Mouse (Mus musculus) macrophage (primary cell): ENCODE measurements around the gene Atp13a3. TPM values are rescaled to one million over a fixed set of nuclear protein-coding genes. Genes with fewer than 3 reads are reported as not detected.

Experiments used
- H3K27ac ChIP-seq: fragments of 350-480 bp; formaldehyde crosslinking; 2 replicates; pipeline ENCODE4 v1.9.0; 2021
- H3K36me3 ChIP-seq: fragments of 350-480 bp; formaldehyde crosslinking; 2 replicates; pipeline ENCODE4 v1.9.0; 2021; ENCODE audit errors: inconsistent target
- H3K4me3 ChIP-seq: fragments of 350-480 bp; formaldehyde crosslinking; 2 replicates; pipeline ENCODE4 v1.9.0; 2021; ENCODE audit errors: inconsistent target
- H3K79me2 ChIP-seq: fragments of 350-480 bp; formaldehyde crosslinking; 2 replicates; pipeline ENCODE4 v1.9.0; 2021; ENCODE audit errors: inconsistent target
- WGBS: methylation state at CpG from one replicate; pipeline ENCODE4 v1.1.7; 2026; ENCODE audit warnings: inconsistent platforms; ENCODE audit not compliant: missing documents; 5-methylcytosine and 5-hydroxymethylcytosine counted together
- polyA plus RNA-seq: library from polyadenylated mRNA; stranded (reverse); fragments of 250-400 nt; gene quantifications from 3 replicates; pipeline ENCODE4 v1.2.4, GENCODE M21; 2018; ENCODE audit warnings: inconsistent platforms

Atp13a3 gene
- polyA plus RNA-seq, 1 experiment from 2014 or later = 26.9 TPM

GRCm38 (mm10) chr16:30266561-30266960 is 139.2 kb downstream of the Atp13a3 start:
- H3K36me3 ChIP-seq = no peaks in the 10 kb centered on the region
- whole genome bisulfite sequencing = 96% methylated on average over 5 of the region's 5 CpGs
- H3K79me2 ChIP-seq = no peaks in the 10 kb centered on the region
- H3K27ac ChIP-seq = no peak overlapping the region
- H3K4me3 ChIP-seq = no peak overlapping the region

- Histone ChIP-seq H3K4me3 (no peak overlapping the region), H3K36me3 (no peaks in the 10 kb centered on the region), H3K27ac (no peak overlapping the region), H3K79me2 (no peaks in the 10 kb centered on the region)
- whole genome bisulfite sequencing = 21% methylated on average over 4 of the region's 4 CpGs
Observed at GRCm38 (mm10) chr16:30265611-30266010, 140.2 kb downstream of the Atp13a3 start.

- Histone ChIP-seq H3K36me3 (no peaks in the 10 kb centered on the region), H3K79me2 (no peaks in the 10 kb centered on the region), H3K27ac (no peak overlapping the region), H3K4me3 (no peak overlapping the region)
- 70% methylated on average over 4 of the region's 4 CpGs for WGBS
Observed at GRCm38 (mm10) chr16:30263156-30263555, 142.6 kb downstream of the Atp13a3 start.

- no peaks in the 10 kb centered on the region for H3K79me2 ChIP-seq
- 0% methylated on average over 2 of the region's 2 CpGs for WGBS
- H3K36me3 ChIP-seq = no peaks in the 10 kb centered on the region
- H3K4me3 ChIP-seq = no peak overlapping the region
- no peak overlapping the region for H3K27ac ChIP-seq
Observed at GRCm38 (mm10) chr16:30262664-30263063, 143.1 kb downstream of the Atp13a3 start.

Other genes starting within 250 kb of the Atp13a3 start
- gene Cpn2, start 138.5 kb downstream of the Atp13a3 start, polyA plus RNA-seq = not detected in 3 replicates
- not detected in 3 replicates for gene Lrrc15, start 122.7 kb downstream of the Atp13a3 start, polyA plus RNA-seq
- 0.15 to 0.60 TPM (median 0.21 TPM) in 3 replicates for gene Gp5, start 95.2 kb downstream of the Atp13a3 start, polyA plus RNA-seq
- gene Tmem44, start 144.9 kb upstream of the Atp13a3 start, polyA plus RNA-seq = not detected in 3 replicates
- gene Lsg1, start 181.6 kb upstream of the Atp13a3 start, polyA plus RNA-seq = 17.1 to 25.0 TPM (median 20.8 TPM) in 3 replicates
- 1.2 to 11.3 TPM (median 3.3 TPM) in 3 replicates for gene Fam43a, start 193.7 kb upstream of the Atp13a3 start, polyA plus RNA-seq